Mouse (Mus musculus): ENCODE results near the gene Nkx2-1. TPM values are rescaled to one million over a fixed set of nuclear protein-coding genes. Genes with fewer than 3 reads are reported as not detected.
A peak's percentile ranks its signal among the peaks of the same experiment; 100 is the strongest.

Gene Nkx2-1
- total RNA-seq, 1 experiment = not detected

GRCm38 (mm10) chr12:56534651-56535326 is 1.9 kb downstream of the Nkx2-1 start:
- Histone ChIP-seq H3K9ac (ENCODE audit: insufficient read depth, low read depth, low read length, poor library complexity, severe bottlenecking) (no peak overlapping the region), H3K4me1 (ENCODE audit: control insufficient read depth in 2 of 2, insufficient read depth in 2 of 2, low read length in 2 of 2, poor library complexity in 1 of 2) (0 out of 4 replicates have a peak, but pooled peaks cover 0 to 1% of the 10 kb centered on the region in 2 experiments), H3K4me3 (ENCODE audit: insufficient read depth in 1 of 2, low read depth in 1 of 2, low read length in 2 of 2, poor library complexity in 1 of 2, severe bottlenecking in 1 of 2) (peak overlapping the region in 1 of 2 experiments; percentile 44; a peak in 3 of 4 replicates), H3K27ac (ENCODE audit: insufficient read depth, low read depth, low read length, poor library complexity, severe bottlenecking) (no peak overlapping the region), H3K36me3 (ENCODE audit: control insufficient read depth, insufficient read depth, low read length, poor library complexity, severe bottlenecking) (no peaks in the 10 kb centered on the region), H3K9me3 (ENCODE audit: control insufficient read depth, insufficient read depth, low read depth, low read length) (no peaks in the 10 kb centered on the region)
- no peak for DNase-seq (ENCODE audit: low read depth, low spot score)
- in situ Hi-C loops (cut with MboI; ENCODE audit: low sequenced_read_pairs in 2 of 2, unreplicated experiment in 2 of 2) = loop anchor here (5.0 to 25.0 kb wide), 6 partner anchors 78 to 1008 kb away; partner anchors contain the start of genes Nkx2-9 (in 2 of the 2), Pax9 (in 1 of the 2) and Slc25a21 (in 1 of the 2)
- TF ChIP-seq HCFC1 (IDR thresholded peaks at IDR 0.05; ENCODE audit: borderline replicate concordance, insufficient read depth, low read length) (no peak), ZNF384 (IDR thresholded peaks at IDR 0.05; ENCODE audit: low read depth, low read length) (0 out of 2 replicates have a peak, but pooled peaks have one; percentile 30)

GRCm38 (mm10) chr12:56534311-56534650 is 2.4 kb downstream of the Nkx2-1 start:
- in situ Hi-C loops (cut with MboI; ENCODE audit: low sequenced_read_pairs in 2 of 2, unreplicated experiment in 2 of 2) = loop anchor here in 1 of 2 experiments (25.0 kb wide), 1 partner anchor 653 kb away; the partner anchor contains the start of gene Slc25a21
- no peaks in the 10 kb centered on the region for H3K9me3 ChIP-seq (ENCODE audit: control insufficient read depth, insufficient read depth, low read depth, low read length)
- peak overlapping the region in 1 of 2 experiments; percentile 44; a peak in 1 of 4 replicates for H3K4me3 ChIP-seq (ENCODE audit: insufficient read depth in 1 of 2, low read depth in 1 of 2, low read length in 2 of 2, poor library complexity in 1 of 2, severe bottlenecking in 1 of 2)
- no peaks in the 10 kb centered on the region for H3K36me3 ChIP-seq (ENCODE audit: control insufficient read depth, insufficient read depth, low read length, poor library complexity, severe bottlenecking)
- 0 out of 4 replicates have a peak, but pooled peaks cover 0 to 1% of the 10 kb centered on the region in 2 experiments for H3K4me1 ChIP-seq (ENCODE audit: control insufficient read depth in 2 of 2, insufficient read depth in 2 of 2, low read length in 2 of 2, poor library complexity in 1 of 2)
- DNase-seq (ENCODE audit: low read depth, low spot score) = no peak
- TF ChIP-seq MAFK (IDR thresholded peaks at IDR 0.05; ENCODE audit: insufficient read depth, low read depth, low read length) (no peak), CHD2 (IDR thresholded peaks at IDR 0.05; ENCODE audit: low read depth, low read length) (no peak), ZC3H11A (IDR thresholded peaks at IDR 0.05; ENCODE audit: borderline replicate concordance, low read depth, low read length) (no peak), ZNF384 (IDR thresholded peaks at IDR 0.05; ENCODE audit: low read depth, low read length) (no peak), HCFC1 (IDR thresholded peaks at IDR 0.05; ENCODE audit: borderline replicate concordance, insufficient read depth, low read length) (no peak)
- H3K9ac ChIP-seq (ENCODE audit: insufficient read depth, low read depth, low read length, poor library complexity, severe bottlenecking) = no peak overlapping the region
- no peak overlapping the region for H3K27ac ChIP-seq (ENCODE audit: insufficient read depth, low read depth, low read length, poor library complexity, severe bottlenecking)

GRCm38 (mm10) chr12:56533501-56534310 is 3.0 kb downstream of the Nkx2-1 start:
- TF ChIP-seq MAFK (IDR thresholded peaks at IDR 0.05; ENCODE audit: insufficient read depth, low read depth, low read length) = no peak
- TF ChIP-seq ZNF384 (IDR thresholded peaks at IDR 0.05; ENCODE audit: low read depth, low read length) = no peak
- no peak for TF ChIP-seq CHD2 (IDR thresholded peaks at IDR 0.05; ENCODE audit: low read depth, low read length)
- TF ChIP-seq ZC3H11A (IDR thresholded peaks at IDR 0.05; ENCODE audit: borderline replicate concordance, low read depth, low read length) = no peak
- TF ChIP-seq HCFC1 (IDR thresholded peaks at IDR 0.05; ENCODE audit: borderline replicate concordance, insufficient read depth, low read length) = no peak
- Histone ChIP-seq H3K27ac (ENCODE audit: insufficient read depth, low read depth, low read length, poor library complexity, severe bottlenecking) (no peak overlapping the region), H3K4me1 (ENCODE audit: control insufficient read depth in 2 of 2, insufficient read depth in 2 of 2, low read length in 2 of 2, poor library complexity in 1 of 2) (peaks cover 0 to 6% of the 10 kb centered on the region in 2 experiments; a peak in 1 of 4 replicates), H3K4me3 (ENCODE audit: insufficient read depth in 1 of 2, low read depth in 1 of 2, low read length in 2 of 2, poor library complexity in 1 of 2, severe bottlenecking in 1 of 2) (peak overlapping the region; percentile 1 to 34; a peak in 1 of 4 replicates), H3K9ac (ENCODE audit: insufficient read depth, low read depth, low read length, poor library complexity, severe bottlenecking) (no peak overlapping the region), H3K36me3 (ENCODE audit: control insufficient read depth, insufficient read depth, low read length, poor library complexity, severe bottlenecking) (no peaks in the 10 kb centered on the region), H3K9me3 (ENCODE audit: control insufficient read depth, insufficient read depth, low read depth, low read length) (no peaks in the 10 kb centered on the region)
- no peak for DNase-seq (ENCODE audit: low read depth, low spot score)
- in situ Hi-C loops (cut with MboI; ENCODE audit: low sequenced_read_pairs in 2 of 2, unreplicated experiment in 2 of 2) = loop anchor here in 1 of 2 experiments (25.0 kb wide), 1 partner anchor 654 kb away; the partner anchor contains the start of gene Slc25a21

- H3K27ac ChIP-seq (ENCODE audit: insufficient read depth, low read depth, low read length, poor library complexity, severe bottlenecking) = no peak overlapping the region
- H3K4me3 ChIP-seq (ENCODE audit: insufficient read depth in 1 of 2, low read depth in 1 of 2, low read length in 2 of 2, poor library complexity in 1 of 2, severe bottlenecking in 1 of 2) = peak overlapping the region; percentile 21 to 34; a peak in 2 of 4 replicates
- in situ Hi-C loops (cut with MboI; ENCODE audit: low sequenced_read_pairs in 2 of 2, unreplicated experiment in 2 of 2) = loop anchor here in 1 of 2 experiments (25.0 kb wide), 1 partner anchor 654 kb away; the partner anchor contains the start of gene Slc25a21
- H3K9ac ChIP-seq (ENCODE audit: insufficient read depth, low read depth, low read length, poor library complexity, severe bottlenecking) = no peak overlapping the region
- no peaks in the 10 kb centered on the region for H3K9me3 ChIP-seq (ENCODE audit: control insufficient read depth, insufficient read depth, low read depth, low read length)
- DNase-seq (ENCODE audit: low read depth, low spot score) = no peak
- H3K4me1 ChIP-seq (ENCODE audit: control insufficient read depth in 2 of 2, insufficient read depth in 2 of 2, low read length in 2 of 2, poor library complexity in 1 of 2) = peaks cover 0 to 6% of the 10 kb centered on the region in 2 experiments; a peak in 1 of 4 replicates
- H3K36me3 ChIP-seq (ENCODE audit: control insufficient read depth, insufficient read depth, low read length, poor library complexity, severe bottlenecking) = no peaks in the 10 kb centered on the region
- TF ChIP-seq ZNF384 (IDR thresholded peaks at IDR 0.05; ENCODE audit: low read depth, low read length) = no peak
Measured at GRCm38 (mm10) chr12:56532986-56533495, 3.7 kb downstream of the Nkx2-1 start.

Data from ES-E14 (cell line).